Mouse (Mus musculus): ENCODE measurements around the gene Wdfy4. TPM values are rescaled to one million over a fixed set of nuclear protein-coding genes. Genes with fewer than 3 reads are reported as not detected.

Gene Wdfy4
- 528 to 595 TPM (median 575 TPM) in 4 replicates for total RNA-seq (2023; ENCODE audit: inconsistent age)

GRCm38 (mm10) chr14:33185068-33185800 lies at the start of gene Wdfy4:
Wdfy4 (minus strand) TSS chr14:33185508.

DNA sequence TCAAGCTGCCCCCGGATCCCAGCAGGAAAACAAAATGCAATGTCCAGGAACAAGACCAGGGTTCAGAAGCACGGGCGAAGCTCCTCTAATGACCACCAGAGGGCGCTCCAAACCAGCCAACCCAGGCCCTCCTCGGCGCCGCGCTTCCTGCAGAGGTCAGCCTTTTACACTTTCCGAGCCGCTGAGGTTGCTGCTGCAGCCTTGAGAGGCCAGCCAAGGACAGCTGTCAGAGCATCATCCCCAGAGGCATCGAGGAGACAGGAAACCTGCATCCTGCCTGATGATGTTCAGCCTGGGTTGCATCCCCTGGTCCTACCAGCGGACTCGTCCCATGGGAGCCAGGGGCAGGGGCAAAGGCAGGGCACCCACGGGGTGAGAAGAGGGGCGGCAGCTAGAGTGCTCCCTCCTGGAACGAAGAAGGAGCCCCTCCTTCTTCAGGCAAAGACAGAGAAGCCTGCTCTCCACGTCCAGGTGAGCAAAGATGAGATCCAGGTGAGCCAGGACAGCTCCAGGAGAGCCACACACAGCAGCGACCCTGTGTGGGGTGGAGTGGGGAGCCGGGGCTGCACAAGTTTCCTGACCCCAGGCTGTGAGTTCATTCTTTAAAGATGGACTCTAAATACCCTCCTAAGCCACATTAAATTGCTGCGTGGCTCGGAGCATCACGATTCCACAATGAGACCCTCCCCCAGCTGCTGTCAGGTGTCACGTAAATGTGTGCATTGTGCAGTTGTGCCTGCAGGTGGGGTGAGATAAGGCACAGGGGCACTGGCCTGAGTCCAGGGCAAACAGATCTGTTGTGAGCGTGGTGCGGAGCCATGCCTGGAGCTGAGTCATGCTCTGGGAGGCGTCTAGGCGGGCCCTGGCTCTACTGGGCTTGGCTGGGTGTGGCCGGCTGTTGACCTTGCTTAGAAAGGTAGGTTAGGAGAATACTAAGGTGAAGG lies 28.8 kb upstream of the Wdfy4 start, which contains the start of gene Arhgap22:
Arhgap22 (plus strand) TSS at position 204 of the 944 bp plus-strand sequence.

DNA sequence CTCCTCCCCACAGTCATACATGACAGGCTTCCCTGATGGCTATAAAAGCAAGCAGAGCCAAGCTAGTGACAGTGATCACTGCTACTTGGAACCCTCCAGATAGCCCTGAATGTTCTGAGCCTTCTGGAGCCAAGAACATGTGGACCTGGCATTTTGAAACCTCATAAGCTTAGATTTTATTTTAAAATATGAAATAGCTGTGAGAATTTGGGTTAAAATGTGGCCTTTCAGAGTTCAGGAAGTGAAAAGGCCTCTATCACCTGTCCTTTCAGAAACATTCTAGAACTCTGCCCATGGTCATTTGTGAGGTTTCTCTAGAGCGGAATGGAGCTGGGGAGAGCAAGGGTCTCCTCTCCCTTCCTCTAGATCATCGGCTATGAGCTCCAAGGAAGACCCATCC lies 194.2 kb downstream of the Wdfy4 start, which contains the start of gene Lrrc18:
Lrrc18 (plus strand) TSS at position 301 of the 400 bp plus-strand sequence.

Other genes with a start within 250 kb of the Wdfy4 start
- gene Lrrc18, start 194.1 kb downstream of the Wdfy4 start, total RNA-seq (2023; ENCODE audit: inconsistent age) = not detected in 4 replicates
- not detected in 4 replicates for gene Arhgap22, start 28.5 kb upstream of the Wdfy4 start, total RNA-seq (2023; ENCODE audit: inconsistent age)

Data from B cell, adult (primary cell).